Mouse (Mus musculus) hindbrain, embryonic 11.5 days (tissue): ENCODE measurements around the gene Nup54. TPM values are rescaled to one million over a fixed set of nuclear protein-coding genes. Genes with fewer than 3 reads are reported as not detected.

Experiments
- ATAC-seq: fragments of 200-750 bp; cut with Nextera tagmentation; 2 replicates; pipeline ENCODE4 v1.8.0; 2017; ENCODE audit warnings: mild to moderate bottlenecking, moderate TSS enrichment, moderate library complexity; ENCODE audit not compliant: low FRiP score
- DNase-seq: peaks from one replicate; pipeline ENCODE4 v3.0.0-alpha.2; 2015; ENCODE audit warnings: low spot score
- H3K27ac ChIP-seq: fragments of 300-500 bp; sonication (generic); 2 replicates; pipeline ENCODE4 v1.5.1; 2014; ENCODE audit warnings: mild to moderate bottlenecking, low read depth, low read length
- H3K27me3 ChIP-seq: fragments of 300-500 bp; sonication (generic); 2 replicates; pipeline ENCODE4 v1.6.1; 2014; ENCODE audit warnings: mild to moderate bottlenecking, low read length, moderate library complexity, mixed read lengths; ENCODE audit not compliant: control insufficient read depth, insufficient read depth
- H3K36me3 ChIP-seq: fragments of 300-500 bp; sonication (generic); 2 replicates; pipeline ENCODE4 v1.6.1; 2014; ENCODE audit warnings: mild to moderate bottlenecking, low read length, moderate library complexity, mixed read lengths; ENCODE audit not compliant: control insufficient read depth, insufficient read depth
- H3K4me1 ChIP-seq: fragments of 300-500 bp; sonication (generic); replicated peaks from 2 replicates; pipeline ENCODE4 v1.6.1; 2014; ENCODE audit warnings: low read length, mixed read lengths; ENCODE audit not compliant: control insufficient read depth, insufficient read depth
- H3K4me2 ChIP-seq: fragments of 300-500 bp; sonication (generic); replicated peaks from 2 replicates; pipeline ENCODE4 v1.6.1; 2014; ENCODE audit warnings: mild to moderate bottlenecking, low read depth, low read length
- H3K4me3 ChIP-seq: fragments of 300-500 bp; sonication (generic); 2 replicates; pipeline ENCODE4 v1.5.1; 2014; ENCODE audit warnings: low read depth, low read length
- H3K9ac ChIP-seq: fragments of 300-500 bp; sonication (generic); 2 replicates; pipeline ENCODE4 v1.6.1; 2014; ENCODE audit warnings: low read depth, low read length
- H3K9me3 ChIP-seq: fragments of 300-500 bp; sonication (generic); 2 replicates; pipeline ENCODE4 v1.6.1; 2016; ENCODE audit warnings: low read length; ENCODE audit not compliant: control insufficient read depth
- WGBS: fragments of 180-500 bp; shearing (Covaris S2); extraction: QIAGEN DNeasy Blood & Tissue Kit; methylation state at CpG from one replicate; pipeline ENCODE4 v1.1.7; 2014; 5-methylcytosine and 5-hydroxymethylcytosine counted together
- polyA plus RNA-seq: library from polyadenylated mRNA; unstranded; fragments of >200 nt; fragmentation: Nextera tagmentation; extraction: Ambion mirVana; gene quantifications from 2 replicates; pipeline ENCODE4 v1.2.1, GENCODE M21; 2014

Gene Nup54
- polyA plus RNA-seq, result 67.5 and 69.3 TPM in 2 replicates

GRCm38 (mm10) chr5:92435025-92435584 lies at the start of gene Nup54:
Nup54 (minus strand) TSS chr5:92435219.
- no peaks in the 10 kb centered on the region for H3K9me3 ChIP-seq
- 1% methylated on average over 34 of the region's 34 CpGs for WGBS
- H3K4me3 ChIP-seq, result peak within 1 kb of the TSS; percentile 88
- H3K4me1 ChIP-seq, result no peaks in the 10 kb centered on the region
- H3K36me3 ChIP-seq, result no peaks in the 10 kb centered on the region
- DNase-seq (peak; percentile 97), ATAC-seq (peak; percentile 99)
- peak within 1 kb of the TSS; percentile 7; the same call in 1 of the 2 replicates for H3K27ac ChIP-seq
- peak within 1 kb of the TSS; percentile 89 for H3K9ac ChIP-seq
- H3K27me3 ChIP-seq, result no peaks in the 10 kb centered on the region
- peak within 1 kb of the TSS; percentile 63 for H3K4me2 ChIP-seq

DNA sequence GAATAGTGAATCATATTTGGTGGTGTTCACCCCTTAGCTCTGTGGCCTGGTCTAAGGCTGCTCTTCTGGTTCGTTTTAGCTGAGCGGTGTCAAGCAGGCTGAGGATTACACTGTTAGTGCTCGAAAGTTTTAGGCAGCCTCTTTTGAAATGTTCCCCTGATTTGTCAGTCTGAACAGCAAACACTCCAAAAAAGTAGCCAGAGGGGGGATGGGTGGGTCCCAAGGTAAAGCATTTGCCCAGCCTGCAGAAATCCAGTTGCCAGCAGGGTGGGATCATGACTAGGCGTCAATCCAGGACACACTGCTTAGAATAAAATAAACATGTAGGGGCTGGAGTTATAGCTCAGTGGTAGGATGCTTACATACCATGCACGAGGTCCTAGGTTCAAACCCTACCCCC lies 37.8 kb upstream of the Nup54 start:
- Histone ChIP-seq H3K4me1 (no peaks in the 10 kb centered on the region), H3K9ac (no peak overlapping the region), H3K27ac (no peak overlapping the region), H3K36me3 (no peaks in the 10 kb centered on the region), H3K4me2 (no peak overlapping the region), H3K9me3 (no peaks in the 10 kb centered on the region), H3K27me3 (no peaks in the 10 kb centered on the region), H3K4me3 (no peak overlapping the region)
- ATAC-seq, result no peak
- WGBS, result 90% methylated on average over 5 of the region's 5 CpGs
- no peak for DNase-seq

- Histone ChIP-seq H3K4me1 (no peaks in the 10 kb centered on the region), H3K4me3 (no peak overlapping the region), H3K27ac (no peak overlapping the region), H3K36me3 (no peaks in the 10 kb centered on the region), H3K4me2 (no peak overlapping the region), H3K27me3 (no peaks in the 10 kb centered on the region), H3K9me3 (no peaks in the 10 kb centered on the region), H3K9ac (no peak overlapping the region)
- WGBS, result 92% methylated on average over 4 of the region's 4 CpGs
- ATAC-seq, result no peak
- no peak for DNase-seq
These were observed 36.5 kb upstream of the Nup54 start for GRCm38 (mm10) chr5:92471531-92471930.

DNA sequence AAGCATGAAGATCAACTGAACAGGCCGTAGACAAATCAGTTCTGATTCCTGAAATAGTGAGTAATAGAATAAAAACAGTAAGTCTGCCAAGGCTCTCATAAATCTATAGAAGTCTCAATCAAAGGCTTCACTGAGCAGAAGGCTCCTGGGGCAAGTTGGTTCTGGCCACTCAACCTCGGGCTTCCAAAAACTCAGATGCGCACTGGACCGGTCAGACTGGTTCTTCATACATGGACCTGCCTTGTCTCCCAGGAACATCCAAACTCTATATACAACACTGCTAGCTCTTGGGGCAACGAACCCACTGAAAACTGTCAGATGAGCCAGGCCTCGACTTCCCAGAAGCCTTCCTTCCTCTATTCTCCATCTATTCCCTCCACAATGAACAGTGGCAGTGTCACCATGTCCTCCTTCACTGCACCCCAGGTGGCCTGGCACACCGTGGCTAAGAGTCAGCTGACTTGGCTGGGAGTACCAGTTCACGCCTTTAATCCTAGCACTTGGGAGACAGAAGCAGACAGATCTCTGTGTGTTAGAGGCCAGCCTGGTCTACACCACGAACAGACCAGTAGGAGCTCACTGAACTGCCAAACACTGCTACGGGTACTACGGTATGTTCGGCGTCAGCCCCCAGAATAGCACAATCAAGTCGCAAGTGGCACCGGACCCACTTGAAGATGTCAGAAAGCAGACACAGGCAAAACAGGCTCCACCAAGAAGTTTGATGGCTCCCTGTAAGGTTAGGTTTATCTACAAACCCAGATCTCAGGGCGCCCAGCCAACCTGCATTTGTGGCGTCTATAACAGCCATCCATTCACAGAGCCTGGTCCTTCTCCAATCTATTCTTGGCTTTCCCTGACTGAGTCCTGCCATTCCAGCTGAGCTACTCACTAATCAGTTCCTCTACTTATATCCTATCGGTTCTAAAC lies 34.4 kb upstream of the Nup54 start:
- Histone ChIP-seq H3K27me3 (no peaks in the 10 kb centered on the region), H3K4me1 (no peaks in the 10 kb centered on the region), H3K36me3 (no peaks in the 10 kb centered on the region), H3K27ac (no peak overlapping the region), H3K4me3 (no peak overlapping the region), H3K9me3 (no peaks in the 10 kb centered on the region), H3K4me2 (no peak overlapping the region), H3K9ac (no peak overlapping the region)
- ATAC-seq (no peak), DNase-seq (no peak)
- 94% methylated on average over 18 of the region's 18 CpGs for WGBS

- 98% methylated on average over 6 of the region's 6 CpGs for WGBS
- no peaks in the 10 kb centered on the region for H3K27me3 ChIP-seq
These were observed 33.2 kb upstream of the Nup54 start for GRCm38 (mm10) chr5:92468234-92468633.

DNA sequence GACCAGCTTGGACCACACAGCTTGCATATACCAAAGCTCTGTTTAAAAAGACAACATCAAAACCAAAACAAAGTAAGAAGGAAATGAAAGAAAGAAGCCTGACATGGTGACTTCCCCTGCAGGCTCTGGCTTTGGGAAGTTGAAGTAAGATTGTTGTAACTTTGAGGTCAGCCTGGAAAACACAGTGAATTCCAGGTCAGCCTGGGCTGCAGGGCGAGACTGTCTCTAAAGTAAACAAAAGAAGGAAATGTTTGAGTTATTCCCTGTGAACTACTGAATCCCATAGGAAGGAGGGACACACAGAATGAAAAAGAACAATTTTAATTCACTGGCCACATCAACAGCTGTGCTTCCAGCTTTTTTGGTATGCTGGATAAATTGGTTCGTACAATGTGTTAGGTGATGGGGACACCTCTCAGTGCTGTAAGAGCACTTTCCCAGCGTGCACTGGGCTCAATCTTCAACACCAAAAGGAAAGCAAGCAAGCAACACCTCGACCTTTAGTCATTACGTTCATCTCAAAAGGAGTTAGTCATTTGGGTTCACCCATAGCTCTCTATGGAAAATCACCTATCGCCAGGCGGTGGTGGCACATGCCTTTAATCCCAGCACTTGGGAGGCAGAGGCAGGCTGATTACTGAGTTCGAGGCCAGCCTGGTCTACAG lies 32.2 kb upstream of the Nup54 start:
- Histone ChIP-seq H3K27ac (no peak overlapping the region), H3K36me3 (no peaks in the 10 kb centered on the region), H3K9me3 (no peaks in the 10 kb centered on the region), H3K27me3 (no peaks in the 10 kb centered on the region), H3K4me3 (no peak overlapping the region), H3K4me1 (no peaks in the 10 kb centered on the region), H3K9ac (no peak overlapping the region), H3K4me2 (no peak overlapping the region)
- WGBS, result 86% methylated on average over 8 of the region's 8 CpGs
- DNase-seq, result no peak
- ATAC-seq, result no peak

More at GRCm38 (mm10) chr5:92468234-92468633, 33.2 kb upstream of the Nup54 start:
- H3K9me3 ChIP-seq, result no peaks in the 10 kb centered on the region
- no peak overlapping the region for H3K4me3 ChIP-seq
- H3K27ac ChIP-seq, result no peak overlapping the region
- no peak for DNase-seq
- no peaks in the 10 kb centered on the region for H3K36me3 ChIP-seq
- ATAC-seq, result no peak
- no peaks in the 10 kb centered on the region for H3K4me1 ChIP-seq
- H3K9ac ChIP-seq, result no peak overlapping the region
- no peak overlapping the region for H3K4me2 ChIP-seq

GRCm38 (mm10) chr5:92465511-92465910 lies 30.5 kb upstream of the Nup54 start:
- H3K9me3 ChIP-seq, result no peaks in the 10 kb centered on the region
- no peaks in the 10 kb centered on the region for H3K36me3 ChIP-seq
- DNase-seq, result no peak
- ATAC-seq, result no peak
- H3K4me2 ChIP-seq, result no peak overlapping the region
- H3K27me3 ChIP-seq, result no peaks in the 10 kb centered on the region
- no peak overlapping the region for H3K9ac ChIP-seq
- no peaks in the 10 kb centered on the region for H3K4me1 ChIP-seq
- 89% methylated on average over 5 of the region's 5 CpGs for WGBS
- H3K4me3 ChIP-seq, result no peak overlapping the region
- no peak overlapping the region for H3K27ac ChIP-seq

DNA sequence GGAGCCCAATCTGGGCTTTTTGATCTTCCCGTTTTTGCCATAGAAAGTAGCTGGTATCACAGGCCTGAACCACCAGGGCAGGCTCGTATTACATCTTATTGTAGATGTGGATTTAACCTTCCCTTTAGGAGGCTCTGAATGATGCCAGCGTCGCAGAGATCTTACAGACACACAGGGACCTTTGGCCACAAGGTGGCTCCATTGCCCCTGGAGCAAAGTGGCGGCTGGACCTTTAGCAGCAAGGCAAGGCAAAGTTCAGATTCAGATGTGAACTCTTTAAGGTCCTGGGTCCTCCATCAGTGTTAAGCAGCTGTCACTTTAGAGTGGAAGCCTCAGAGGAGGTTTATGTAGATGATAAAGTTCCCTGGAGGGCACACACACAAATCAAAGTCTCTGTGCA lies 26.3 kb upstream of the Nup54 start:
- DNase-seq (peak; percentile 67), ATAC-seq (no peak)

More for the DNA sequence above, 26.3 kb upstream of the Nup54 start:
- Histone ChIP-seq H3K9me3 (no peaks in the 10 kb centered on the region), H3K4me2 (no peak overlapping the region), H3K9ac (no peak overlapping the region), H3K27ac (no peak overlapping the region), H3K36me3 (0 out of 2 replicates have a peak, but pooled peaks cover 3% of the 10 kb centered on the region), H3K4me1 (no peaks in the 10 kb centered on the region), H3K4me3 (no peak overlapping the region), H3K27me3 (no peaks in the 10 kb centered on the region)
- WGBS, result 24% methylated on average over 5 of the region's 5 CpGs
